Mouse (Mus musculus): ENCODE measurements at regions not wholly inside any gene's neighbourhood (a gene's known extent, or its start where the extent isn't known, plus 50 kb on each side); places are given as distances from the start of the nearest gene placed in this dataset.

DNA sequence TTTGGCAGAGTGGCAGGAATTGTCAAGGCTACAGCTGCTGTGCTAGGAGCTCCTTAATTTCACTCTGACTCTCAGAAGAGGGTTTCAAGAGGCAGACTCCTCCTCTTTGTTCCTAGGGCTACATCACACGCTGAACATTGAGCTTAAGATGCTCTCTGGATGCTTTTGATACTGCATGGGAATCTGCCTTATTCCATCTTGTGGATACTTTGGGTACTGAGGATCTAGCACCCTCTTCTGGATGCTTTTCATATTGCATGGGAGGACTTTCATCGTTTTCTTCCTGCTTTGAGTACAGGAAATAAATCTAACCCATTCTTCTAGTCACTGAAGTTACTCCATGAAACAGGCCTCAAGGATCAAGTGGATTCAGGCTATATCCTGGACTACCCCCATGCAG lies 513.9 kb upstream of the Dsel start:
- Histone ChIP-seq H3K4me2 (ENCODE audit: low read length) (no peak overlapping the region), H3K9me3 (replicated peaks; ENCODE audit: control insufficient read depth, low read length, poor library complexity, severe bottlenecking) (no peaks in the 10 kb centered on the region), H3K9ac (ENCODE audit: low read depth, low read length) (no peak overlapping the region), H3K4me1 (ENCODE audit: control insufficient read depth, insufficient read depth, low read length) (no peaks in the 10 kb centered on the region), H3K36me3 (ENCODE audit: control insufficient read depth, insufficient read depth, low read length) (no peaks in the 10 kb centered on the region), H3K27me3 (ENCODE audit: control insufficient read depth, insufficient read depth, low read depth, low read length) (no peaks in the 10 kb centered on the region), H3K4me3 (ENCODE audit: low read depth, low read length) (no peak overlapping the region), H3K27ac (ENCODE audit: low read length) (no peak overlapping the region)
- peak; percentile 85 for ATAC-seq
- 4% methylated on average over 2 of the region's 2 CpGs for WGBS

GRCm38 (mm10) chr1:112355816-112356215 lies 491.1 kb upstream of the Dsel start:
- Histone ChIP-seq H3K9me3 (replicated peaks; ENCODE audit: control insufficient read depth, low read length, poor library complexity, severe bottlenecking) (no peaks in the 10 kb centered on the region), H3K36me3 (ENCODE audit: control insufficient read depth, insufficient read depth, low read length) (no peaks in the 10 kb centered on the region), H3K27ac (ENCODE audit: low read length) (no peak overlapping the region), H3K9ac (ENCODE audit: low read depth, low read length) (no peak overlapping the region), H3K4me3 (ENCODE audit: low read depth, low read length) (no peak overlapping the region), H3K27me3 (ENCODE audit: control insufficient read depth, insufficient read depth, low read depth, low read length) (no peaks in the 10 kb centered on the region), H3K4me1 (ENCODE audit: control insufficient read depth, insufficient read depth, low read length) (no peaks in the 10 kb centered on the region), H3K4me2 (ENCODE audit: low read length) (no peak overlapping the region)
- no peak for ATAC-seq
- 100% methylated on average over 1 of the region's 1 CpGs for WGBS
